Mouse (Mus musculus): ENCODE measurements at regions not wholly inside any gene's neighbourhood (a gene's known extent, or its start where the extent isn't known, plus 50 kb on each side); places are given as distances from the start of the nearest gene placed in this dataset.

GRCm38 (mm10) chr1:23189790-23190189 lies 87.7 kb upstream of the 4933415F23Rik start:
- Histone ChIP-seq H3K79me2 (ENCODE audit: control insufficient read depth, insufficient read depth) (no peaks in the 10 kb centered on the region), H3ac (ENCODE audit: control insufficient read depth, insufficient read length, low read depth) (no peak overlapping the region), H3K79me3 (ENCODE audit: low read depth) (no peaks in the 10 kb centered on the region), H3K36me3 (ENCODE audit: control insufficient read depth, insufficient read depth) (no peaks in the 10 kb centered on the region), H3K4me3 (ENCODE audit: insufficient read depth, poor library complexity, severe bottlenecking) (no peak overlapping the region), H3K27me3 (ENCODE audit: control insufficient read depth, insufficient read depth, insufficient read length) (no peaks in the 10 kb centered on the region)
- no peak for TF ChIP-seq CEBPB (IDR thresholded peaks at IDR 0.05; ENCODE audit: low read depth)
- no peak for TF ChIP-seq MYOD1 (IDR thresholded peaks at IDR 0.05; ENCODE audit: control insufficient read depth, insufficient read length, low read depth)
- no peak for TF ChIP-seq CTCF (IDR thresholded peaks at IDR 0.05; ENCODE audit: control insufficient read depth, insufficient read depth, insufficient read length)
- TF ChIP-seq MAX (IDR thresholded peaks at IDR 0.05) = no peak

- TF ChIP-seq MYOD1 (IDR thresholded peaks at IDR 0.05; ENCODE audit: control insufficient read depth, insufficient read length, low read depth) (no peak), MYOG (IDR thresholded peaks at IDR 0.05; ENCODE audit: control insufficient read depth, extremely low read depth, insufficient read length) (no peak), USF1 (IDR thresholded peaks at IDR 0.05; ENCODE audit: low read depth) (no peak), MAX (IDR thresholded peaks at IDR 0.05) (no peak), CTCF (IDR thresholded peaks at IDR 0.05; ENCODE audit: control insufficient read depth, insufficient read depth, insufficient read length) (no peak), FOSL1 (IDR thresholded peaks at IDR 0.05; ENCODE audit: insufficient read depth, low read length, poor library complexity, severe bottlenecking) (no peak), CEBPB (IDR thresholded peaks at IDR 0.05; ENCODE audit: low read depth) (no peak)
- no peaks in the 10 kb centered on the region for H3K79me2 ChIP-seq (ENCODE audit: control insufficient read depth, insufficient read depth)
- no peaks in the 10 kb centered on the region for H3K79me3 ChIP-seq (ENCODE audit: low read depth)
- H3K4me3 ChIP-seq (ENCODE audit: insufficient read depth, poor library complexity, severe bottlenecking) = no peak overlapping the region
- H3ac ChIP-seq (ENCODE audit: control insufficient read depth, insufficient read length, low read depth) = no peak overlapping the region
- no peaks in the 10 kb centered on the region for H3K27me3 ChIP-seq (ENCODE audit: control insufficient read depth, insufficient read depth, insufficient read length)
- no peaks in the 10 kb centered on the region for H3K36me3 ChIP-seq (ENCODE audit: control insufficient read depth, insufficient read depth)
Observed at GRCm38 (mm10) chr1:23188216-23188615, 86.2 kb upstream of the 4933415F23Rik start.

GRCm38 (mm10) chr1:23187446-23188206 lies 85.6 kb upstream of the 4933415F23Rik start:
- H3K27me3 ChIP-seq (ENCODE audit: control insufficient read depth, insufficient read depth, insufficient read length) = no peaks in the 10 kb centered on the region
- no peaks in the 10 kb centered on the region for H3K36me3 ChIP-seq (ENCODE audit: control insufficient read depth, insufficient read depth)
- no peaks in the 10 kb centered on the region for H3K79me3 ChIP-seq (ENCODE audit: low read depth)
- H3K79me2 ChIP-seq (ENCODE audit: control insufficient read depth, insufficient read depth) = no peaks in the 10 kb centered on the region
- no peak overlapping the region for H3K4me3 ChIP-seq (ENCODE audit: insufficient read depth, poor library complexity, severe bottlenecking)
- TF ChIP-seq MYOG (IDR thresholded peaks at IDR 0.05; ENCODE audit: control insufficient read depth, extremely low read depth, insufficient read length) (no peak), MAX (IDR thresholded peaks at IDR 0.05) (no peak), USF1 (IDR thresholded peaks at IDR 0.05; ENCODE audit: low read depth) (no peak), FOSL1 (IDR thresholded peaks at IDR 0.05; ENCODE audit: insufficient read depth, low read length, poor library complexity, severe bottlenecking) (no peak), CTCF (IDR thresholded peaks at IDR 0.05; ENCODE audit: control insufficient read depth, insufficient read depth, insufficient read length) (no peak), MYOD1 (IDR thresholded peaks at IDR 0.05; ENCODE audit: control insufficient read depth, insufficient read length, low read depth) (no peak), CEBPB (IDR thresholded peaks at IDR 0.05; ENCODE audit: low read depth) (no peak)
- H3ac ChIP-seq (ENCODE audit: control insufficient read depth, insufficient read length, low read depth) = no peak overlapping the region

GRCm38 (mm10) chr1:23184728-23185127 lies 82.7 kb upstream of the 4933415F23Rik start:
- H3K4me3 ChIP-seq (ENCODE audit: insufficient read depth, poor library complexity, severe bottlenecking) = no peak overlapping the region
- TF ChIP-seq CEBPB (IDR thresholded peaks at IDR 0.05; ENCODE audit: low read depth) (no peak), USF1 (IDR thresholded peaks at IDR 0.05; ENCODE audit: low read depth) (no peak), MYOD1 (IDR thresholded peaks at IDR 0.05; ENCODE audit: control insufficient read depth, insufficient read length, low read depth) (no peak), CTCF (IDR thresholded peaks at IDR 0.05; ENCODE audit: control insufficient read depth, insufficient read depth, insufficient read length) (no peak), FOSL1 (IDR thresholded peaks at IDR 0.05; ENCODE audit: insufficient read depth, low read length, poor library complexity, severe bottlenecking) (no peak)
- H3K27me3 ChIP-seq (ENCODE audit: control insufficient read depth, insufficient read depth, insufficient read length) = no peaks in the 10 kb centered on the region
- no peaks in the 10 kb centered on the region for H3K79me3 ChIP-seq (ENCODE audit: low read depth)
- no peak overlapping the region for H3ac ChIP-seq (ENCODE audit: control insufficient read depth, insufficient read length, low read depth)
- no peaks in the 10 kb centered on the region for H3K79me2 ChIP-seq (ENCODE audit: control insufficient read depth, insufficient read depth)
- H3K36me3 ChIP-seq (ENCODE audit: control insufficient read depth, insufficient read depth) = no peaks in the 10 kb centered on the region

DNA sequence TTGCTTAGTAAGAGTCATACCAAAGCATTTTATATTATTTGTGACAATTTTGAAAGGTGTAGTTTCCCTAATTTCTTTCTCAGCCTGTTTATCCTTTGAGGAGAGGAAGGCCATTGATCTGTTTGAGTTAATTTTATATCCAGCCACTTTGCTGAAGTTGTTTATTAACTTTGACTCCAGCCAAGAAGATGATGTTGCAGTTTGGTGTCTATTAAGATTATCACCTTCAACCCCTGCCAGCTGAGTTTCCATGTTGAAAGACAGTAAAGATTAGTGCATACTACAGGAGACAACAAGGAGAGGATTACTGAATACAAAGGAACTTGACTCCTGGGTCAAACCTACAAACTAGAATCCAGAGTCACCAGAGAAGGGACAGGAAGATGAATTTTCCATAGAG lies 80.5 kb upstream of the 4933415F23Rik start:
- no peaks in the 10 kb centered on the region for H3K36me3 ChIP-seq (ENCODE audit: control insufficient read depth, insufficient read depth)
- H3K79me2 ChIP-seq (ENCODE audit: control insufficient read depth, insufficient read depth) = no peaks in the 10 kb centered on the region
- no peaks in the 10 kb centered on the region for H3K27me3 ChIP-seq (ENCODE audit: control insufficient read depth, insufficient read depth, insufficient read length)
- no peak overlapping the region for H3K4me3 ChIP-seq (ENCODE audit: insufficient read depth, poor library complexity, severe bottlenecking)
- H3ac ChIP-seq (ENCODE audit: control insufficient read depth, insufficient read length, low read depth) = no peak overlapping the region
- H3K79me3 ChIP-seq (ENCODE audit: low read depth) = no peaks in the 10 kb centered on the region
- TF ChIP-seq FOSL1 (IDR thresholded peaks at IDR 0.05; ENCODE audit: insufficient read depth, low read length, poor library complexity, severe bottlenecking) (no peak), CEBPB (IDR thresholded peaks at IDR 0.05; ENCODE audit: low read depth) (no peak), MAX (IDR thresholded peaks at IDR 0.05) (no peak), MYOD1 (IDR thresholded peaks at IDR 0.05; ENCODE audit: control insufficient read depth, insufficient read length, low read depth) (no peak), MYOG (IDR thresholded peaks at IDR 0.05; ENCODE audit: control insufficient read depth, extremely low read depth, insufficient read length) (no peak)

All from C2C12 (cell line).